Mouse (Mus musculus): ENCODE data around the gene Tmed8. TPM values are rescaled to one million over a fixed set of nuclear protein-coding genes. Genes with fewer than 3 reads are reported as not detected.
A peak's percentile ranks its signal among the peaks of the same experiment; 100 is the strongest.

Tmed8 gene
- total and polyA plus RNA-seq, 3 experiments = 2.2 to 32.5 (median 21.6) TPM

DNA sequence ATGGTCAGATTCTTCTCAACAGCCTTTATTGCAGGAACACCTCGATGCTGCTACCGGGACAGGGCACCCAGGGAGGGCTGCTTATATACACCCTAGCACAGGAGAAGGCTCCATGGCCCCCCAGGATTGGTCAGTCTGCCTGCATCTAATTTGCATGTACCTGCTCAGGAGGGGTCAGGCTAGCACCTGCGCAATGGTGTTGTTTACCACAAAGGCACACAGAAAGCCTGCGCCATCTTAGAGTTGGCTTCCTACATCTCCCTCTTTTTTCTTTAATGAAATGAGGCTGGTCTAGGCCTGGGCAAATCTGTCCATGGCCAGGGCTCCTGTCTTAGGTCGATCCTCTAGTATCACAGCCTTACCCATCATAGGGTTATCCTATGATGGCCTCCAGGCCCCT is 50.8 kb downstream of the Tmed8 start:
- no peak for TF ChIP-seq TAL1 (conservative IDR thresholded peaks at IDR 0.05; ENCODE audit: low read depth, low read length)
- no peak for TF ChIP-seq POLR2AphosphoS5 (IDR thresholded peaks at IDR 0.05; ENCODE audit: insufficient replicate concordance, low read depth, low read length)
- TF ChIP-seq CTCF (IDR thresholded peaks at IDR 0.05; ENCODE audit: low read depth, low read length) = no peak
- no peak for TF ChIP-seq GATA1 (IDR thresholded peaks at IDR 0.05; ENCODE audit: borderline replicate concordance, low read length)
- no peak for TF ChIP-seq GATA2 (IDR thresholded peaks at IDR 0.05; ENCODE audit: borderline replicate concordance, low read depth, low read length)
- Histone ChIP-seq H3K4me3 (ENCODE audit: low read depth, low read length) (no peak overlapping the region; the same call in 1 of the 2 replicates), H3K36me3 (replicated peaks) (peaks cover 9% of the 10 kb centered on the region), H3K9me3 (replicated peaks) (peaks cover 32% of the 10 kb centered on the region), H3K4me1 (ENCODE audit: insufficient read depth, low read depth, low read length) (peaks cover 27% of the 10 kb centered on the region), H3K27me3 (ENCODE audit: insufficient read depth, low read length) (no peaks in the 10 kb centered on the region)
- DNase-seq (ENCODE audit: low spot score) (no peak), ATAC-seq (ENCODE audit: extremely low read depth, insufficient number of reproducible peaks, low FRiP score, poor library complexity, severe bottlenecking) (no peak)

DNA sequence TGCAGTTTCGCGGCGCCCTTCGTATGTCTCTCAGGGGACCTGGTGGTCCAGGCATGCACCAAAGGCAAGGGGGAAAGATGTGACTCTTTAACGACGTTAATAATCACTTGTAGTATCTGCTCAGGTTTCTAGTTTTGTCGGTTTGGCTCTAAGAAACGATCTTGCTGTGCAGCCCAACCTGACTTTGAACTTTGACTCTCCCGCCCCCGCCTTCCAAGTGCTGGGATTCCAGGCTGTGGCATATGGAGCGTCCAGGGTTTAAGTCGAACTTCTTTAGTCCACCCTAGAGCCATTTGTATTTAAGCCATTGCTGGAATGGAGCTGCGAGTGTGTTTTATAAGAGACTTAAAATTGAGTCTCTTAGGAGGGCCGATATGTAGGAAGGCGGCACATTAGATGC is 52.1 kb downstream of the Tmed8 start:
- Histone ChIP-seq H3K27me3 (ENCODE audit: insufficient read depth, low read length) (no peaks in the 10 kb centered on the region), H3K9me3 (replicated peaks) (peaks cover 23% of the 10 kb centered on the region), H3K4me1 (ENCODE audit: insufficient read depth, low read depth, low read length) (peaks cover 27% of the 10 kb centered on the region), H3K4me3 (ENCODE audit: low read depth, low read length) (peak overlapping the region; percentile 93), H3K36me3 (replicated peaks) (peaks cover 12% of the 10 kb centered on the region)
- ATAC-seq (ENCODE audit: extremely low read depth, insufficient number of reproducible peaks, low FRiP score, poor library complexity, severe bottlenecking) (no peak), DNase-seq (ENCODE audit: low spot score) (no peak)
- TF ChIP-seq CTCF (IDR thresholded peaks at IDR 0.05; ENCODE audit: low read depth, low read length) (no peak), POLR2AphosphoS5 (IDR thresholded peaks at IDR 0.05; ENCODE audit: insufficient replicate concordance, low read depth, low read length) (no peak), GATA1 (IDR thresholded peaks at IDR 0.05; ENCODE audit: borderline replicate concordance, low read length) (no peak), GATA2 (IDR thresholded peaks at IDR 0.05; ENCODE audit: borderline replicate concordance, low read depth, low read length) (no peak), TAL1 (conservative IDR thresholded peaks at IDR 0.05; ENCODE audit: low read depth, low read length) (no peak)

DNA sequence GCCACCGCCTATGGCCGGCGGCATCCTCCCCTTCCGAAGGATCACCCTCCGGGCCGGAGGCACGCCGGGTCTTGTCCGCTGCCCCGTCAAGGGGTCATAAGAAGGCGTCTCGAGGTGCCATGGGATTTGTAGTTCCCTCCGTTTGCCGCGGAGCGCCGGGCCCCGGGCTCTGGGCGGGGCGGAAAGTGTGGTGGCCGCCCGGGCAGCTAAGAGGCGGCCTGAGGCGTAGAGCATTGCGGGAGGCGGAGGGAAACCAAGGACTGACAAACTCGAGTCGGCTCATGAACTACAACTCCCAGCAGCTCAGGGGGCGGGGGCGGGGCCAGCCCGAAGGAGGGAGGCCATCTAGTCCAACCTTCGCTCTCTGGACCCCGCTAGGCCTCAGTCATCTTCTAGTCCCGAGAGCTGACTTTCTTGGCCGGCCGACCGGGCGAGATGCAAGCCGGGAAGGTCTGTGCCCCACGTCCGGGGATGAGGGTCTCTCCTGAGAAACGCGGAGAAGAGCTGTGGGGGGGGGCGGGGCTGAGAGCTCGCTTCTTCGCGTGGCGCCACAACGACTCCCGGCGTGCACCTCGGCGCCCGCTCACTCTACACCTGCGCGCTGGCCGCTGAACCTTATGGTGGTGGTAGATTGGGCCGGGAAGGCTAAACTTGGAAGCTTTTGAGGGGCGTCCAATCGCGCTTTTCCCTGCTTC is 52.7 kb downstream of the Tmed8 start, which contains the start of gene Pomt2:
Gene Pomt2, minus strand, starts transcription at position 574 of the 695 bp plus-strand sequence.
- Histone ChIP-seq H3K27me3 (ENCODE audit: insufficient read depth, low read length) (no peaks in the 10 kb centered on the region), H3K4me1 (ENCODE audit: insufficient read depth, low read depth, low read length) (peaks cover 27% of the 10 kb centered on the region), H3K36me3 (replicated peaks) (peaks cover 12% of the 10 kb centered on the region), H3K9me3 (replicated peaks) (peaks cover 18% of the 10 kb centered on the region), H3K4me3 (ENCODE audit: low read depth, low read length) (peak within 1 kb of the TSS; percentile 93)
- no peak for TF ChIP-seq TAL1 (conservative IDR thresholded peaks at IDR 0.05; ENCODE audit: low read depth, low read length)
- TF ChIP-seq GATA2 (IDR thresholded peaks at IDR 0.05; ENCODE audit: borderline replicate concordance, low read depth, low read length) = no peak
- TF ChIP-seq GATA1 (IDR thresholded peaks at IDR 0.05; ENCODE audit: borderline replicate concordance, low read length) = no peak
- peak; percentile 95 for ATAC-seq (ENCODE audit: extremely low read depth, insufficient number of reproducible peaks, low FRiP score, poor library complexity, severe bottlenecking)
- DNase-seq (ENCODE audit: low spot score) = peak; percentile 96

DNA sequence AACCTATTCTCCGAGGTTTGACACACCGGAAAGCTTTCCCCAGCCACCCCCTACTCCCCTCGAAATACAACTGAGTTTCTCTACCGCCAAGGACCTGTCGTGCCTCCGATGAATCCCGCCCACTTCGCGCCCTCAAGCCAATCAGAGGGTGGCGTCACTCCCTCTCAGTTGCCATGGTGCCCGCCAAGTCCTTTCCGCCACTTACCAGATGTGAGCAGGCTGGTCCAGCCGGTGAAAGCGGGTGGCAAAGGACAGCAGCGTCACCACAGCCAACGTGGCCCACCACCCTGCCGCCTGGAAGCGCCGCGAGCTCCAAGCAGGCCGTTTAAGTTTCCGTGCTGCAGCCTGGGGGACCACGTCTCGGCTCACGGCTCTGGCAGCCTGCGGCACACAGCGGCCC is 53.3 kb downstream of the Tmed8 start, which contains the start of gene Gstz1:
Gene Gstz1, plus strand, starts transcription at position 200 of the 400 bp plus-strand sequence.
- TF ChIP-seq POLR2AphosphoS5 (IDR thresholded peaks at IDR 0.05; ENCODE audit: insufficient replicate concordance, low read depth, low read length) = no peak
- TF ChIP-seq TAL1 (conservative IDR thresholded peaks at IDR 0.05; ENCODE audit: low read depth, low read length) = no peak
- no peak for TF ChIP-seq GATA1 (IDR thresholded peaks at IDR 0.05; ENCODE audit: borderline replicate concordance, low read length)
- no peak for TF ChIP-seq GATA2 (IDR thresholded peaks at IDR 0.05; ENCODE audit: borderline replicate concordance, low read depth, low read length)
- TF ChIP-seq CTCF (IDR thresholded peaks at IDR 0.05; ENCODE audit: low read depth, low read length) = no peak
- H3K4me1 ChIP-seq (ENCODE audit: insufficient read depth, low read depth, low read length) = peaks cover 27% of the 10 kb centered on the region
- no peaks in the 10 kb centered on the region for H3K27me3 ChIP-seq (ENCODE audit: insufficient read depth, low read length)
- DNase-seq (ENCODE audit: low spot score) (peak; percentile 97), ATAC-seq (ENCODE audit: extremely low read depth, insufficient number of reproducible peaks, low FRiP score, poor library complexity, severe bottlenecking) (peak; percentile 83)
- peaks cover 18% of the 10 kb centered on the region for H3K9me3 ChIP-seq (replicated peaks)
- peak within 1 kb of the TSS; percentile 93 for H3K4me3 ChIP-seq (ENCODE audit: low read depth, low read length)
- H3K36me3 ChIP-seq (replicated peaks) = peaks cover 12% of the 10 kb centered on the region

DNA sequence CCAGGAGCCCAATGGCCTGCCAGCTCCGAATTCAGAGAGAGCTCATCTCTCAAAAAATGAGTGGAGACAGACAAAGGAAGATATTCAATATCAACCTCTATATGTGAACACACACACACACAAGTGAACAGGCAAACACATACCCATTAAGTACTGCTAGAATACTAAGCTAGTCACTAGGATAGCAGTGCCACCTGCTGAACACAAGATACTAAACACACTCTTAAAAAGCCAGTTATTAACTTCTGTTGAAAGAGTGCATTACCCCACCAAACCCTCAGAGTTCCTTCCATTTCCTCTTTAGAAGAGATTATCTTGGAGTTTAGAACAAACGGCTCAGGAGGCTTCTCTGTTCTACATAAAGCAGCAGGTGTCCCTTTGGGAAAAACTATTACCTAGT is 58.1 kb downstream of the Tmed8 start:
- TF ChIP-seq GATA2 (IDR thresholded peaks at IDR 0.05; ENCODE audit: borderline replicate concordance, low read depth, low read length) = no peak
- no peak for TF ChIP-seq POLR2AphosphoS5 (IDR thresholded peaks at IDR 0.05; ENCODE audit: insufficient replicate concordance, low read depth, low read length)
- no peak for TF ChIP-seq TAL1 (conservative IDR thresholded peaks at IDR 0.05; ENCODE audit: low read depth, low read length)
- TF ChIP-seq CTCF (IDR thresholded peaks at IDR 0.05; ENCODE audit: low read depth, low read length) = no peak
- TF ChIP-seq GATA1 (IDR thresholded peaks at IDR 0.05; ENCODE audit: borderline replicate concordance, low read length) = no peak
- Histone ChIP-seq H3K36me3 (replicated peaks) (peaks cover 17% of the 10 kb centered on the region), H3K9me3 (replicated peaks) (no peaks in the 10 kb centered on the region), H3K4me3 (ENCODE audit: low read depth, low read length) (no peak overlapping the region), H3K4me1 (ENCODE audit: insufficient read depth, low read depth, low read length) (peaks cover 19% of the 10 kb centered on the region), H3K27me3 (ENCODE audit: insufficient read depth, low read length) (no peaks in the 10 kb centered on the region)
- DNase-seq (ENCODE audit: low spot score) (no peak), ATAC-seq (ENCODE audit: extremely low read depth, insufficient number of reproducible peaks, low FRiP score, poor library complexity, severe bottlenecking) (no peak)

DNA sequence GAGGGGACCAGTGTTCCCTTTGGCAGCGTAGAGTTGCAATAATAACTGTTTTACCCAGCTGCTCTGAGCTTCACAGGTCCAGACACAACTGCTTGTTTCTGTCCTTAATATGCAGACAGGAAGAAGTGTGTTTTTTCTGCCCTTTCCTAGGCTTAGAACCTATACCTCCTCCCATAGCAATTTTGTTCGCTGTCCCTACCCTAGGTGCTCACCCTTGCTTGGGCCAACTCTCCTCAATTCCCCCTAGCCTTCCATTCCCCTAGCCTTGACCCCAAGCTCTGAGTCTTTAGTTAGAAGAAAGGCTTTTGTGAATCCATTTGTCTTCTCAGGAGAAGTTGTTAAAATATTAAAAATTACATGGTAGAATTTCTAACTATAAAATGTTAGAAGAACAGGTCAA is 61.5 kb downstream of the Tmed8 start:
- no peak for ATAC-seq (ENCODE audit: extremely low read depth, insufficient number of reproducible peaks, low FRiP score, poor library complexity, severe bottlenecking)
- TF ChIP-seq CTCF (IDR thresholded peaks at IDR 0.05; ENCODE audit: low read depth, low read length) = no peak
- no peak for TF ChIP-seq GATA1 (IDR thresholded peaks at IDR 0.05; ENCODE audit: borderline replicate concordance, low read length)
- no peak for TF ChIP-seq GATA2 (IDR thresholded peaks at IDR 0.05; ENCODE audit: borderline replicate concordance, low read depth, low read length)
- TF ChIP-seq TAL1 (conservative IDR thresholded peaks at IDR 0.05; ENCODE audit: low read depth, low read length) = no peak
- TF ChIP-seq POLR2AphosphoS5 (IDR thresholded peaks at IDR 0.05; ENCODE audit: insufficient replicate concordance, low read depth, low read length) = no peak
- Histone ChIP-seq H3K9me3 (replicated peaks) (no peaks in the 10 kb centered on the region), H3K27me3 (ENCODE audit: insufficient read depth, low read length) (no peaks in the 10 kb centered on the region), H3K4me3 (ENCODE audit: low read depth, low read length) (no peak overlapping the region), H3K4me1 (ENCODE audit: insufficient read depth, low read depth, low read length) (peaks cover 3% of the 10 kb centered on the region; the same call in 1 of the 2 replicates), H3K36me3 (replicated peaks) (peaks cover 41% of the 10 kb centered on the region)
- no peak for DNase-seq (ENCODE audit: low spot score)

Measured in G1E (cell line).